Mouse (Mus musculus) olfactory bulb, adult 2 months (tissue): ENCODE measurements around the gene Tbl3.

Experiments
- CTCF ChIP-seq: fragments of 200-500 bp; IDR thresholded peaks from 2 replicates; pipeline ENCODE4 v1.5.1; 2012; ENCODE audit warnings: low read depth, mild to moderate bottlenecking, low read length, moderate library complexity; ENCODE audit not compliant: insufficient read depth
- POLR2A ChIP-seq: fragments of 200-500 bp; IDR thresholded peaks from 2 replicates; pipeline ENCODE4 v1.6.1; 2012; ENCODE audit warnings: mild to moderate bottlenecking, low read depth, low read length, moderate library complexity; ENCODE audit not compliant: insufficient read depth

DNA sequence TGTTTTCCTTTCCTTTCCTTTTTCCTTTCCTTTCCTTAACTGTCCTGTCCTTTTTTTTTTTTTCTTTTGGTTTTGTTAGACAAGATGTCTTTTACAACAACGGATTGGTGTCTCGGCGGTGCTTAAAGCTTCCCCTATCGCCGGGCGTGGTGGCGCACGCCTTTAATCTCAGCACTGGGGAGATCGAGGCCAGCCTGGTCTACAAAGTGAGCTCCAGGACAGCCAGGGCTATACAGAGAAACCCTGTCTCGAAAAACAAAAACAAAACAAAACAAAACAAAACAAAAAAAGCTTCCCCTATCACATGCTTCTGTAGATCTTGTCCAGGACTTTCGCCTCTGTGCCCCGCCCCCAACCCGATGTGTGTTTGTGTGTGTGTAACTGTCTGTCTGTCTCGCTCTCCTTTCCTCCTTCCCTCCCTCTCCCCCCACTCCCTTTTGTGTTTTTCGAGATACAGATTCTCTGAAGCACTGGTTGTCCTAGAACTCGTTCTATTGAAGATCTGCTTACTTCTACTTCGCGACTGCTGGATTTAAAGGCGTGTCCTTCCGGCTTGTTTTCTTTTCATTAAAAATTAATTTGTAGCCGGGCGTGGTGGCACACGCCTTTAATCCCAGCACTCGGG lies 453 bp upstream of the Tbl3 start:
- TF ChIP-seq CTCF: no peak
- TF ChIP-seq POLR2A: no peak
